Mouse (Mus musculus) left cerebral cortex, adult 8-10 months (tissue): Measurements from ENCODE around the gene AI593442. TPM values are rescaled to one million over a fixed set of nuclear protein-coding genes. Genes with fewer than 3 reads are reported as not detected.

Experiments used
- DNase-seq, 2 experiments: peaks; one replicate each; pipeline ENCODE4 v3.0.0; 2022; ENCODE audit warnings: low spot score in 2 of 2
- total RNA-seq, 4 experiments: library from RNA; stranded (reverse); gene quantifications; 2 replicates each; pipeline ENCODE4 v1.2.4; 2022

AI593442 gene
- 100 to 1,000 TPM; 147 to 184 (median 158) TPM for total RNA-seq

DNA sequence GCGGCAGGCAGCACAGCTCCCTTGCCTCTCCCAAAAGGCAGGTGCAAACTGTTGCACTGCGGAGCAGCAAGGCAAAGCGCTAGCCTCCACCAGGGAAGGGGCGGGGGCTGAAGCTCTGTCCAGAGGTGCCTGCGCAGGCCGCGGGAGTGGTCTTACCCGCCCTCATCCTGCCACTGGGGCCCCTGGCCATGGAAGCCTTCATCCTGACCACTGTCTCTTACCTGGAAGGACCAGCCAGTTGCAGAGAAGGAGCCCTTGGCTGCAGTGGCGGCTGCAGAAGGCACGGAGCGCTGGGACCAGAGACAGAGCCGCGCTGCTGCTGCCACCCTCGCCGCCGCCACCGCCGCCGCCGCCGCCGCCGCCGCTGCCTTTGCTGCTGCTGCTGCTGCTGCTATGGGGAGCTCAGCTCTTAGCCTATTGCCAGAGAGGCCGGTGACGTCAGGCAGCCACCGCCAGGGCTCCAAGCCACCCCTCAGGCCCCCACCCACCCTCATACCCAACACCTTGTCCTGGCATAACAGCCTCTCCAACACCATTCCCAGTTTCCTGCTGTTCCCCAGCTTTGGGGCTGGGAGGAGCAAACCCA, at the start of gene AI593442:
AI593442 (minus strand) TSS at position 419 of the 586 bp plus-strand sequence.
- DNase-seq, result peak; percentile 60 to 74

DNA sequence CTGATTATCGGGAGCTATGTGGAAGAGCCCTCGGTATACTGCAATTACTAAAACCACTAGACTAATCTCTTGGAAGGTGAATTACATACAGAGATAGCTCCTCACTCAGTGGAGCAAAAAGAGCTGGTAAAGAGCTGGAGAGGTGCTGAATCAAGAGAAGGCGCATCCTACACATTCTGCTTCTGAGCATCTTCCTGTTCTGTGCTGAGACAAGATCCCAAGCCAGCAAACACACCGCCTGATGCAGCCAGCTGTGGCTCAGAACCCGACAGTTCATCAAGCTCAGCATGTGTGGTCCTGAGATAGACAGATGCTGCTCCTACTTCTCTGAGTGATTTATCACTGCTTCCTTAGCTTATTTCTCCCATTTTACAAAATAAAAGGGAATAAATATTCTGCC, 49.2 kb upstream of the AI593442 start:
- DNase-seq, result no peak

DNA sequence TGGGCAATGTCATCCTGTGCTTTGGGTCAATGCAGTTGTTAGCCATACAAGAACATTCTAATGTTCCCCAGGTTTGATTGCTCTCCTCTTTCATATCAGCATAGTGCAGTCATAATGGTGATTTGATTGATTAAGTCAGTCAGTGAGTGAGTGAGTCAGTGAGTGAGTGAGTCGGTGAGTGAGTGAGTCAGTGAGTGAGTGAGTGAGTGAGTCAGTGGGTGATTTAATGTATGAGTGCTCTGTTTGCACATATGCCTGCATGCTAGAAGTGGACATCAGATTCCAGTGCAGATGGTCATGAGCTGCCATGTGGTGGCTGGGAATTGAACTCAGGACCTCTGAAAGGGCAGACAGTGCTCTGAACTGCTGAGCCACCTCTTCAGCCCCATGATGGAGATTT, 43.0 kb upstream of the AI593442 start:
- DNase-seq, result no peak

DNA sequence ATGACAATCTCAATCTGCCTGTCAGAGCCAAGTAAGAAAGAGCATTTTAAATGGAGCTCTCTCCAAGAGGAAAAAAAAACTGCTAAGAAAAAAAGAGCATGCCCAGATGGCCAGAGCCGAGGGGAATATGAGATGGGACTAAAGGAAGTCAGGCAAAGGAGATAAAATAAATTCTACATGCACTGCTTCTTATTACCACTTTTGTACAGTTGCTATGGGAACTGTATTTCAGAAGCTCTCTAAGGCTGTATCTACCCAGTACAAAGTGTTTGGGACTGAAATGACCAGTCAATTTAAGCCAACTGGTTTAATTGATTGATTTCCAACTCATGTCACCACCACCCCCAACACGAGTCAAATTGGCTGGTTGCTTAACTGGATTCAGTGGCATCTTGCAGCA, 40.0 kb upstream of the AI593442 start:
- DNase-seq, result no peak

DNA sequence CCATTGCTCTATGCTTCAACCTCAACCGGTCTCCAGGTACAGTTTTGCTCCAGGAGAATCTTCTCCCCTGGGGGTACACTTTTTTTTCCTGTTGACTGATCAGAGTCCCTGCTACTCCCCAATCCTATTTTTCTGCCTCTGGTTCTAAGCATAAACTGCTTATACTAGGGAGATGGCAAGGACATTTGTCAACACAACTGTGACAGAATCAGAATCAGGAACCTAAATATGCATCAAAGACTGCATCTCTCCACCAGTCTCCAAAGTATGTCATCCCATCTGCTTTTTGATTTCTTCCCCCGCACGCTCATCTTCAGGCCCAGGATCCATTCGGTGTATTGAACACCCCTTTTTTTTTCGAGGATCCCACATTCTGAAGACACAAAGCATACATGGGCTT, 456 bp upstream of the AI593442 start:
- DNase-seq, result peak in 1 of 2 experiments; percentile 11

DNA sequence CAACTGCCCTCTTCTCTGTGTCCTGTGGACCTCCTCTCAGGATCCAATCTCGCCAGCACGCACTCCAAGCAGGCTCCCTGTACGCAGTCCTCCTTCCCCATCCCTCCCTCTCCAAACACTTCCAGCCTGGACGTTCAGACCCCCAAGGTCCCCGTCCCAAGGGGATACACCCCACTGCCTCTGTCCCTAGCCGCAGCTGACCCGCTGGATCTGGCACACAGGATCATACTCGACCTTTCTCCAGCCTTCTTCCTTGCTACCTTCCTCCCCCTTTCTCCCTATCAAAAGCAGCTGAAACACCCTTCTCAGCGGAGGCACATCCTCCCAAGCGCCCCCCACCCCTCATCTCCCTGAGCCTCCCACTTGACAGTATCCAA, 753 bp downstream of the AI593442 start:
- DNase-seq, result no peak

DNA sequence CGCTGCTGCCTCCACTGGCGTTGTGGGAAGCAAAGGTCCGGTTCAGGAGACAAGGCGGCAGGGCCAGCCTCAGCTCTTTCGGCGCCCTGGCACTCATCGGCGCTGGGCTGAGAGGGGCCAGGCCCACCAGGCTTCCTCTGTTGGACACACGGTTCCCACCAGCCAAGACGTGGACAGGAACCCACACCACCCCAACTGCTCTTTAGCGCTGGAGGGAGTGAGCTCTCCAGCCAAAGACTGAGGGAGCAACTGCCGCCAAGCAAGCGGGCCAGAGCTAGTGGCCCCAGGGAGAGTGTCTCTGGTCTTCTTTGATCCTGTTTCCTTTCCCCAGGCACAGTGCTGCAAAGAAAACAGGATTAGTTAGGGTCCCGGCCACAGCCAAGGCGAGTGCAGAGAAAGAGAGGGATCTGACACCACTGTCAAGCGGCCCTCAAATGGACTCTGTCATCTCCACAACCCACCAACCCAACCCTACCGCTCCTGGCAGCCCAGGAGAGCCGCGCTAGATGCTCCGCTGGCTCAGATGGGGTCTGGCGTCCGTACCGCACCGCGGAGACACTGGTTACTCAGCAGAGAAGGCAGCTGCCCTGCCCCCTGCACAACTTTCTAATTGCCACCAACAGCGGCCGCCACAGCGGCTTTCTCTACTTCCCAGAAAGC, 1.3 kb downstream of the AI593442 start:
- DNase-seq, result peak; percentile 12 to 39

DNA sequence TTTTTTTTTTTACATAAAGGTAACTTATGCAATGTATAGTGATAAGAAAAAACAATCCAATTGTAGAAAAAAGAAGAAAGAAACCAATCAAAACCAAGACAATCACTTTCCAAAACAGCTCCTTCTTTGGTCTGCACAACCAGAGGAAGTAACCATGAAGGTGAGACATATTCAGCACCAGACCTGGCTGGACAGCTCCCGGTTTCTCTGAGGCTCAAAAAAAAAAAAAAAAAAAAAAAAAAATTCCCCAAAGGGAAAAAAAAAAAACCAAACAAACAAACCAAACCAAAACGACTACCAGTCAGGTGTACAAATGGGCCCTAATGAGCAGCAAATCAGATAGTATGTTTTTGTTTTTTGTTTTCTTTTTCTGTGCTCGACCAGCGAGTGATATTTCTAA, 3.0 kb downstream of the AI593442 start:
- DNase-seq, result no peak

DNA sequence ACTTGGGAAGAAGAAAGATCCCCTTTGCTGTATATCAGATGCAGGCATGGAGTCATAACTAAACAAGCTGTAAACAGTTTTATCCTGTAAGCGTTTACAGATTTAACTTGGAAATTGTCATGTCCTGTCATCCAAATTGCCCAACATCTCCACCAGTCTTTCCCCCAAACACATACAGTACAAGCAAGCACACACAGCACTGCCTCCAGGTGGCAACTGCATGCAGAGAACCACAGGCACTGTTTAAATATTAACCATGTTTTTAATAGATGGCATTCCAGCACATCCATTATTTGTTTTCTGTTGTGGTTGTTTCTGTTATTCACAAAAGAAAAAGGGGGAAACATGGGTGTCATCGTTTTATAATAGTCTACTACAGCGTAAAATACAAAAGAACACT, 3.6 kb downstream of the AI593442 start:
- DNase-seq, result peak in 1 of 2 experiments; percentile 15

DNA sequence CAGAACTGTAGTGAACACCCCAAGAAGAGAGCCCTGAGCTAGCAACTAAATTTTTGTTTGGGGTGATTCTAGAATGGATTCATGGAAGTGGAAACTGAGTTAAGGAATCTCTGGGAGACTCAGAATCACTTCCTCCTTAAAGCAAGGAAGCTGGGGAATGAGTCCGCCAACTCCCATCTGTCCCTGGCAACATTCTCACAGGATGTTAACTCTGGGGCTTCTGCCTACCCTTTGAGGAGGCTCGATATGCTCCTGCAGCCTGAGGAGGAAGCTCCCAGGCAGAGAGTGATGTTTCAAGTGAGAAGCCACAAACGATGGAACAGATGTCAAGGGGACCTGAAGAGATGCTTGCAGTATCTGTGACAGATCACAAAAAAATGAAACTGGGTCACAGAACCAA, 18.2 kb downstream of the AI593442 start:
- DNase-seq, result peak in 1 of 2 experiments; percentile 43

DNA sequence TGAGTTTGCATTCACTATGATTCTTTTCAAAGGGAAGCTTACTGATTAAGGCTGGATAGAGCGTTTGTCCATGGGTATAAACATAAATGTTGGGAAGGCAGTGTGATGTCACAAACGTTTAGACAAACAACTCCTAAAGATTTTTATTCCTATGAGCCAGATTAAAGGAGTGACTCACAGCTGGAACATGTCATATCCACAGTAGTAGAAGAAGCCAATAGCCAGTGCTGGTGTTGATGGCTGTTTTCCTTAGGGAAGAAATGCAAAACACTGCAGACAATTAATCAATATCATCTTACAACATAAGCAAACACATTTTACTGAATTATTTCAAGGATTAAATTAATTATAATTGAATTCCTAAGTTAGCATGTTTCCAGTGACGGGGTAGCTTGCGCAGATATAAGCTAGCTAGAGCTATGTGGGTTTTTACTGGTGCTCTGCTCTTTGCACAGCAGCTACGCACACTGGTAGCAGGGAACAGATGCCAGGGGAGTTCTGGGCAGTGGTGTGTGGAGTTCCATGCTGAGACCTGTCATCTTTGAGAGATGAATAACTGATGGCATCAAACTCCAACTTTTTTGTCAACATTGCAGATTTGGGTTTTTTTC, 29.1 kb downstream of the AI593442 start:
- DNase-seq, result no peak

DNA sequence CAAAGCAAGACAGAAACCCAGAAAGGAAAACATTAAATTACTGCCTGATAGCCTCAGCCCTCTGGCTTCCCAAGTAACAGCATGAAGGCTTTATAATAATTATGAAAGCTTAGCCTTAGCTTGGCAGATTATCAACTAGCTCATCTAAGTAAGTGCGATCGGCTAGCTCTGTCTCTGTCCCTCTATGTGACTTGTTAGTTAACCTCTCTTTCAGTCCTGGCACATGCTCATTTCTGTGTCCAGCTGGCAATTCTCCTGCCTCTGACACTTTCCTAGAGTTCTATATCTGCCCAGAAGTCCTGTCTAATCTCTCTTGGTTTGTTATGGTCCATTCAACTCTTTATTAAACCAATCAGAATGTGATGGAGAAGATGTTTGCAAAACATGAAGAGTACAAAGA, 34.3 kb downstream of the AI593442 start:
- DNase-seq, result no peak

DNA sequence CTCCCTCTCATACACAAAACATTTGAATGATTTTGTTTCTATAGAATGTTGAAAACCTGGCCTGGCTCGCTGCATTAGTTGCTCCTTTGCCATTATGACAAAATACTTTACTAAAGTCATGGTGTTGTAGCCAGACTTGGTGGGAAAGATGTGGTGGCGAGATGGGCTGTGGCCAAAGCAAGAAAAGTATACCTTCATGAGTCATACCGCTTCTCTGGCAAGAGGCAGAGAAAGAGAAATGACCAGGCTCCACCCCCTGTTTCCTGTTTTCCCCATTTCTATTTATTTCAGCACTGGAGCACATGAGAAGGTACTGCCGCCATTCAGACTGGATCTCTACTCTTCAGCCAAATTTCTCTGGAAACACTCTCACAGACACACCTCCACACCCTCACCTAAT, 35.0 kb downstream of the AI593442 start:
- no peak for DNase-seq

DNA sequence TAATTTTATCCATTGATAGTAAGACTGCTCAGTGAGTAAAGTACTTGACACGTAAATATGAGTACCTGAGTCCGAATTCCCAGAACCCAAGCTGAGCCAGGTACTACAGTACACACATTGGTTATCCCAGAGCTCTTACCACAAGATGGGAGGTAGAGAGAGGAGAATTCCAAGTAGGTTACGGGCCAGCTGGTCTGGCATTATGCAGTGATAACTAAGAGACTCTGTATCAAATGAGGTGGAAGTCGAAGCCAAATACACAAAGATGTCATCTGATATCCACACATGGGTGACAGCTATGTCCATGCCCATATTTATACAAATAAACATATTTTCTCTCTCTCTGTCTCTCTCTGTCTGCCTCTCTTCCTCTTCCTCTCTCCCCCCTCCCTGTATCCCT, 35.4 kb downstream of the AI593442 start:
- DNase-seq, result no peak

DNA sequence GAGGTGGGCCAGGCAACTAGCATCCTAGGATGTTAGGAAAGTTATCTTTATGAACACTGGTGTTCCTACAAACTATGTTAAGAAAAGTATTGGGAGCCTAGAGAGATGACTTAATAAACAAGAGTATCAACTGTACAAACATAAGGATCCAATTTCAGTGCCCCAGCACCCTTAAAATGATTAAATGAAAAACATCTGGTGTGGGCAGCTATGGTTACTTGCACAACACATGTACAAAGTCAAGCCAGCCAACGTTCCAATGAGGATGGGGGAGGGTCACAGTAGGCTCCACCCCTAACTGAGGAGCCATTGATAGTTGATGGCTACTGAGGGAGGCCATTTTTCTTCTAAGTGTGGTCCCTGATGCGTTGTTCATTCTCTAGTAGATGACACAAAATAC, 43.6 kb downstream of the AI593442 start:
- DNase-seq, result no peak

DNA sequence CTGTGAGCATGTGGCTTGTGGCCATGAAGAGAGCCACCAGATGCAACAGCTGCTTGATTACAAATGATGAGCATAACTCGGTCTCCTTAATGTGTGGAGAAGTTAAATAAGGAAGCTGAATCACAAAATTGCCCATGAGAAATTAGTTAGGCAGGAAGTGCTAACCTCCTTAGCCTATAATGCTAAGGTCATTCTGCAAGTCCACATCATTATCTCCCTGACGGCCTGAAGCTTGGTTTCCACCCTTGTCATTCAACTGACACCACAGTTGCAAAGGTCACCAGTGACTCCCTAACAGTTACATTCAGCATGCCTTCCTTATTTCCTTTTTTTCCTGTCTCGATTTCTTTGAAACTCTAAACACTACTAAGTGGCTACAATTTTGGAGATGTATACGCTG, 55.7 kb downstream of the AI593442 start:
- no peak for DNase-seq
